Mouse (Mus musculus): ENCODE data around the gene Lsamp.

DNA sequence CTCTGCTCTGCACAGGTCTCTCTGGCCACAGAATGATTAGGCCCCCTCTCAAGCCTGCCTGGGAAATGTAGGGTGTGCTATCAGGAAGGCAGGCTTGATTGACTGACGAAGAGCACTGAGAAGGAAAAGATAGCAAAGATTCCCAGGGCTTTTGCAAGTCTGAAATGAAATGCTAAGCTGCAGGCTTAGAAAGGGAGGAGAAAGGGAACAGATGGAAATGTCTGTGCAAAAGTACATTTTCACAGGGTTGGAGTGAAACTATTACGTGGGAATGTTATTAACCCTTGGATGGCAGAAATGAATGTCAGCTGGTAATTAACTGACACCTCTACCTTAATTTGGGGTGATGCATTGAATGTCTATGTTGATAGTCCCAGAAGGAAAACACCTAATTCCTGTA lies 248.9 kb downstream of the Lsamp start:
- TF ChIP-seq POLR2A (IDR thresholded peaks at IDR 0.05; ENCODE audit: insufficient read length, low read depth) (no peak), TCF12 (IDR thresholded peaks at IDR 0.05; ENCODE audit: insufficient read depth, poor library complexity, severe bottlenecking) (no peak), USF1 (IDR thresholded peaks at IDR 0.05; ENCODE audit: low read depth) (no peak)
